Mouse (Mus musculus): Measurements from ENCODE around the gene Coil. TPM values are rescaled to one million over a fixed set of nuclear protein-coding genes. Genes with fewer than 3 reads are reported as not detected.

Coil gene
- 10 to 100 TPM; 21.0 to 21.3 TPM for total RNA-seq (2021)

DNA sequence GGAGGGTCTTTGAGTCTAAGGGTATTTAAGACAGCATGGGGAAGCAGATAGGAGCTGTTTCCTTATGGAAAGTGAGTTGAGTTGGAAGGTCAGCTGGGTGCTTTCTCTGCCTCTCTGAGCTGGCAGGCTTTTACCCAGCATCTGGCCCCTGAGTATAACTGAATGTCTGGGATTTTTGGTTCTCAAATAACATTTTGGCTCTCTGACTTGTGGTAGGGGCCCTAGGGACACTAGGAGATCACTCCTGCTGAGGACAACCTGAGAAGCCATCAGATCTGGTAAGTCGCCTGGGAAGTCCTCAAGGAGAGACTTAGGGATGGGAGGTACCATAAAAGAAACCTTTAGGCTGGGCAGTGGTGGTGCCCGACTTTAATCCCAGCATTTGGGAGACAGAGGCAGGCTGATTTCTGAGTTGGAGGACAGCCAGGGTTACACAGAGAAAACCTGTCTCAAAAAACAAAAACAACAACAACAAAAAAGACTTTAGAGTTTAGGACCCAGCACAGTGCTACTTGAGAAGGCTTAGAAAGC is at the start of gene Coil:
Coil (plus strand) TSS at position 51 of the 531 bp plus-strand sequence.
- DNase-seq (ENCODE audit: extremely low spot score in 1 of 2, low spot score in 2 of 2), result no peak
- intact Hi-C loops (cut with DNase I), result no loop called here

GRCm38 (mm10) chr11:88926566-88926965 is 43.5 kb upstream of the Coil start:
- intact Hi-C loops (cut with DNase I), result no loop called here
- no peak for DNase-seq (ENCODE audit: extremely low spot score in 1 of 2, low spot score in 2 of 2)

DNA sequence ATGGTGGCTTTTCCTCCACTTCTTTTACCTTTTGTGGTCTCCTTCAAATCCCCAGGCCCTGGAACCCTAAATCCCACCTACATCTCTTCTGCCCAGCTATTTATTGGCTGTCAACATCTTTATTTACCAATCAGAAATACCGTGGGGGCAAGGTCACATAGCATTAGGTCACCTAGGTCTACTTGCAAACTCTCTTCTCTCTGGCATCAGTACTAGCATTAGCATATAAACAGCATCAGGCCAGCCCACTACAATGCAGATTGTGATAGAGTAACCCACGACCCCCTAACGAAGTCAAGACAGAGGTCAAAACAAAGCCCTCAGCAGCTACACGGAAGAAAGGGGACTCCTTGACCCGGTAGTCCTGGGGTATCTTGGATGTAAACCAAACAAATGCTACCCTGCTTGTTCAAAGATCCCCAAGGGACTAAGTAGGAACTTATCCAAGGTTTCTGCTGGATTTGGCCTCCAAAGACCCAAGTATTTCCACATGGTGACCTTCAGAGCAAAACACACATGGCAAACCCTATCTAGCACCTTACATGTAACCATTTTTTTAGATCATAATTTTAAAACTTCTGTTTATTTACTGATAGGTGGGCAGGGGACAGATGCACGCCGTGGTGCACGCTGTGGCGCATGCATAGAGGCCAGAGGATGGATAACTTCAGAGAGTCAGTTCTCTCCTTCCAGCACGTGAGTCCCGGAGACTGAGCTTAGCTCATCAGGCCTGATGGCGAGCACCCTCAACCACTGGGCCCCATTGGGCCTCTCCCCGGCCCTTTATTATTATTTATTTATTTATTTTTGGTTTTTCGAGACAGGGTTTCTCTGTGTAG is 38.1 kb upstream of the Coil start:
- intact Hi-C loops (cut with DNase I), result no loop called here
- no peak for DNase-seq (ENCODE audit: extremely low spot score in 1 of 2, low spot score in 2 of 2)

- no peak for DNase-seq (ENCODE audit: extremely low spot score in 1 of 2, low spot score in 2 of 2)
- intact Hi-C loops (cut with DNase I), result no loop called here
Observed at GRCm38 (mm10) chr11:88933030-88933429, 37.0 kb upstream of the Coil start.

- intact Hi-C loops (cut with DNase I), result no loop called here
- no peak for DNase-seq (ENCODE audit: extremely low spot score in 1 of 2, low spot score in 2 of 2)
Observed at GRCm38 (mm10) chr11:88934089-88935000, 35.7 kb upstream of the Coil start.

DNA sequence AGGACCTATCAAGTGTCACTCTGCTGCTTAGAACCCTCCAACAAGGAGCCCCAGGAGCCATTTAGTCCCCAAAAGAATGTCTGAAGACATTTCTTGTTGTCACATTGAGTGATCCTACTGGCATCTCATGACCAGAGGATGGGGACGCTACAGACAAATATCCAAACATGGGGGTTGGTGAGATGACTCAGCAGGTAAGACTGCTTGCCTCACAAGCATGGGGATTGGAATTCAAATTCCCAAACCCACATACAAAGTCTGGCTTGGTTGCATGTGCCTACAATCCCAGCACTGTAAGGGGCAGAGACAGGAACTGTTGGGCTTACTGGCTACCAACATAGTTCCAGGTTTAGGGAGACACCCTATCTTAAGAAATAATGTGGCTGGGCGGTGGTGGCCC is 32.2 kb upstream of the Coil start:
- intact Hi-C loops (cut with DNase I), result no loop called here
- no peak for DNase-seq (ENCODE audit: extremely low spot score in 1 of 2, low spot score in 2 of 2)

DNA sequence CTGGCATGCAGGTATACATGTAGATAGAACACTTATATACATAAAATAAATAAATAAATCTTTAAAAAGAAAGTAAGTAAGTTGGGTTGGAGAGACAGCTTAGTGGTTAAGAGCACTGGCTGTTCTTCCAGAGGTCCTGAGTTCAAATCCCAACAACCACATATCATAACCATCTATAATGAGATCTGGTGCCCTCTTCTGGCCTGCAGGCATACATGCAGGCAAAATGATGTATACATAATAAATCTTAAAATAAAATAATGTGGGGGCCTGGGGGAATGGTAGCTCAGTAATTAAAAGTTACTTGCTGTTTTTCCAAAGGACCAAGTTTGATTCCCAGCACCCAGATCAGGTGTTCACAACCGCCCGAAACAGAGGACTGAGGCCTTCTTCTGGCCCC is 31.3 kb upstream of the Coil start:
- intact Hi-C loops (cut with DNase I), result no loop called here

DNA sequence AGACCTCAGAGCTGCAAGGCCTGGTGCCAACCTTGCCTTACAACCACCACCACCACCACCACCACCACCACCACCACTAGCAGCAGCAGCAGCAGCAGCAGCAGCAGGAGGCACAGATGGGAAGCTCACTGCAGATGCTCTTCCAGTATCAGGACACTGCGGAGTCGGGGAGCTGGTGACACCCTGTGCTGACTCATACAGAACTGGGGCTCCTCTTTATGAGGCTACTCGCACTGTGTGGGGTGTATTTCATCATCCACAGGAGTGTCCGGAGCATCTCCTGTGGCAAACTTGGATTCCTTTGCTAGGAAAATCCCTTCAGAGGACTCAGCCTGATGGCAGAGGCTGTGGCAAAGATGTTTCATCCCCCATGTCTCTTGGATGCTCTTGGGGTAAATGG is 30.4 kb upstream of the Coil start:
- intact Hi-C loops (cut with DNase I), result no loop called here

More for the DNA sequence above, 31.3 kb upstream of the Coil start:
- no peak for DNase-seq (ENCODE audit: extremely low spot score in 1 of 2, low spot score in 2 of 2)

DNA sequence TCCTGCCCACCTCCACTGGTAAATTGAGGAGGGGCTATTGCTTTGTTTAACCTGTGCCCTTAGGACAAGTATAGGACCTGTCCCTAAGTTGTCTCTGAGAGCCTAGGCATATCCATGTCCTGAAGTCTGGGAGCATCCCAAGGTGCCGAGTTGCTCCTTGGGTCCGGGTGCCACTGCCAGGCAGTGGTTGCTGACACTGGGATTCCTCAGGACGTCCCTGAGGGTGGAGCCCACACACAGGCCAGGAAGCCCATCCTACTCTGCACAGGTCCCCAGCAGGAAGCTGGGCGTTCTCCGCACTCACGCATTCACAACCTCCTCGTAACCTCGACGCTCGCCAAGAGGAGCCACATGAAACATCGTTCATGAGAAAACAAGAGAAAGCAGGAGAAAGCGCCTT is 28.6 kb upstream of the Coil start:
- intact Hi-C loops (cut with DNase I), result no loop called here

More for the DNA sequence above, 30.4 kb upstream of the Coil start:
- DNase-seq (ENCODE audit: extremely low spot score in 1 of 2, low spot score in 2 of 2), result no peak

GRCm38 (mm10) chr11:88945971-88946585 is 24.0 kb upstream of the Coil start:
- DNase-seq (ENCODE audit: extremely low spot score in 1 of 2, low spot score in 2 of 2), result no peak
- intact Hi-C loops (cut with DNase I), result no loop called here

More for the DNA sequence above, 28.6 kb upstream of the Coil start:
- DNase-seq (ENCODE audit: extremely low spot score in 1 of 2, low spot score in 2 of 2), result no peak

- DNase-seq (ENCODE audit: extremely low spot score in 1 of 2, low spot score in 2 of 2), result no peak
- intact Hi-C loops (cut with DNase I), result no loop called here
Observed at GRCm38 (mm10) chr11:88948896-88949295, 21.2 kb upstream of the Coil start.

DNA sequence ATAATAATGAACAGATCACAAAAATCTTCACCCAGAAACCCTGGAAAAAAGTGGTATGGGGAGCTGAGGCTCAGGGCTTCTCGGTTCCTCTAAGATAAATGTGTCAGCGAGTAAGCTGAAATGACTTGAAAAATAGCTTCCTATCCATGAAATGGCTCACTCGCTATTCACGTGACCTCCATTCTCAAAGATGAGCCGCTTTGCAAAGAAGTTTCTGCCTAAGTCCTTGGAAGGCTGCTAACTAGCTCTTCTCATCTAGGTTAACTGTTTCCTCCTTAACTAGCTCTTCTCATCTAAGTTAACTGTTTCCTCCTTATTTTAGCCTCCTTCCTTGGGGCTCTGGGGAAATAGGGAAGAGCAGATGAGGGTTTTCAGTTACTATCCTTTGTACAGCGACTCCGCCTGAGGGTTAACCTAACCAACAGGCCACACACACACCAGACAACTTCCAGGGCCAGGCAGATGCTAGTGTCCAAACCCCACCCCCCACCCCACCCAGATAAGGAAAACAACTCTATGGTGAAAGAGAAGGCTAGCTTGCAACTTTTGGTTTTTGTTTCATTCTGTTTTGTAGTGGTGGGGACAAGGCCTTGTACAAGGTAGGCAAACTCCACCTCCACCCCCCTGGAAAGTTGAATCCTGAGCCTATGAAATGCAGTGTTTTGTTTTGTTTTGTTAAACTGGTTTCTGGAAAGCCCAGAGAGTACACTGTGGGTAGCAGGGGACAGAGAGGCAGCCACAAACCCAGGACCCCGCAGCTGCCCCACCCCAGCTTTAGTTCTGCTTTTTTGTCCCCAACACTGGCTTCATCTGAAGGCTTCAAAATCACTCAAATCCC is 20.0 kb upstream of the Coil start:
- intact Hi-C loops (cut with DNase I), result loop anchor here (5.0 kb wide), 1 partner anchor 88 kb away; the partner anchor contains the start of gene Akap1
- DNase-seq (ENCODE audit: extremely low spot score in 1 of 2, low spot score in 2 of 2), result no peak

DNA sequence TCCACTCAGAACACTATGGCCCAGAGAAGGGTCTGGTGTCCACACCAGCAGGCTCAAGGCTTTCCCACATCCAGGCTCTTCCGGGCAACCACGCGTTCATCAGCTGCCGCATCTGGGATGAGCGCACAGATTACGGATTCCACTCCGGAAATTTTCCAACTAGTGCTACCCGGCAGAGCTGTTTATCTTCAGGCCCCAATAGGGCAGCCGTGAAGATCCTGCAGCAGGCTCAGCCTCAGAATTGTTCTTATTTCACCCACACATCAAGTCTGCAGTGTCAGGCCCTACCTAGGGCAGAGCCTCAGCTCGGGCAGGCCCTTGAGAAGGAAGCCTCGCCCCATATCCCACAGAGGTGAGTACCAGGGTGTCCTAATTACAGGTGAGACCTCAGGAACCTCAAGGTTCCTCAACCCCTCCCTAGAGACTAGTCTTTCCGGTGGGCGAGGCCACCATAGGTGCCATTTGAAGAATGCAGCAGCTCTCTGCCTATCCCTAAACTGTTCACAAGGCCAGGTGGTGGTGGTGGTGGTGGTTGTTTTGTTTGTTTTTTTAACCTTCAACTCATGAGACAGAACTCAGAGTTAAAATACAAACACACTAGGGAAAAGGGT is 19.3 kb upstream of the Coil start:
- intact Hi-C loops (cut with DNase I), result loop anchor here (5.0 kb wide), 1 partner anchor 88 kb away; the partner anchor contains the start of gene Akap1
- no peak for DNase-seq (ENCODE audit: extremely low spot score in 1 of 2, low spot score in 2 of 2)

DNA sequence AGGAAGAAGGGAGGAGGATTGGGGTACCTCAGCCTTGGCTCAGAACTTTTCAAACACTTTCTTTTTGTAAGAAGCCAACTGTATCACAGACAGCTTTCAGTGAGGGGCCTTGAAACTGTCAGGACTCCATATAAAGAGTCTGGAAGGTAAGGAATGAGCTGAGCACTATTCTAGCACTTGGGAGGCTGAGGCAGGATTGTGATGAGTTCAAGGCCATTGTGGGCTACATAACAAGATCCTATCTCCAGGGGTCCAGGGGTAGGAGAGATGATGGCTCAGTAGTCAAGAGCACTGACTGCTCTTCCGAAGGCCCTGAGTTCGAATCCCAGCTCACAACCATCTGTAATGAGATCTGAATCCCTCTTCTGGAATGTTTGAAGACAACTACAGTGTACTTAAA is 18.5 kb upstream of the Coil start:
- no peak for DNase-seq (ENCODE audit: extremely low spot score in 1 of 2, low spot score in 2 of 2)
- intact Hi-C loops (cut with DNase I), result loop anchor here (5.0 kb wide), 1 partner anchor 89 kb away; the partner anchor contains the start of gene Akap1

- no peak for DNase-seq (ENCODE audit: extremely low spot score in 1 of 2, low spot score in 2 of 2)
- intact Hi-C loops (cut with DNase I), result loop anchor here (5.0 kb wide), 1 partner anchor 90 kb away; the partner anchor contains the start of gene Akap1
Observed at GRCm38 (mm10) chr11:88952117-88952516, 17.9 kb upstream of the Coil start.

DNA sequence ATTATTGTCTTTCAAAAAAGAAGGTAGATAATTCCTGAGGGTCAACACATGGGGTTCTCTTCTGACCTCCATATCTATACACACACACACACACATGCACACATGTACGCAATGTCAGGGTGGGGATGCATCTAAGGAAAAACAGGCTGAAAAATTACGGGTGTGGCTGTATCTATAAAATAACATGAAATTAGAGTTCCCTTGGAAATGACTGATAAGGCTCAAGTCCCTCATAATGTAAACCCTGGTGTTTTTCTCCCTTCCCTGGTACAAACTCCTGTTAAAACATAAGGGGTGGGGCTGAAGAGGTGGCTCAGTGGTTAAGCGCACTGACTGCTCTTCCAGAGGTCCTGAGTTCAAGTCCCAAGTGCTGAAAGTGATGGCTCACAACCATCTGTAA is 16.5 kb upstream of the Coil start:
- no peak for DNase-seq (ENCODE audit: extremely low spot score in 1 of 2, low spot score in 2 of 2)
- intact Hi-C loops (cut with DNase I), result loop anchor here (5.0 kb wide), 1 partner anchor 91 kb away; the partner anchor contains the start of gene Akap1

DNA sequence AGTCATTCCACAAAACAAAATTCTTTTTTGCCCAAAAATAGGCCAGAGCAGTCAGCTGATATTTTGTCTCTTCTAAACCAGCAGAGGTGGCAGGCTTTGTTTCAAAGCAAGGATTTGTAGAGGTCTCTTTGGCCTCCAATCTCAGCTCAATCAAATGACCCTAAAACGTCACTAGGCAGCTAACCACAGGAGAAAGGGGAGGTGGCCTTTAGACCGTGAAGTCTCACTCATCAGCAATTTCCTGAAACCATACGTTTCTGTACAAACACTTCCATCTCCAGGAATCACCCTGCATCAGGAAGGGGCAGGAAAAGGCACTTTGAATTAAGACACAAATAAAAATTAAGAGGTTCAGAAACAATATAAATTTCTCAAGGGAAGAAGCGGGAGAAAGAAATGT is 15.2 kb upstream of the Coil start:
- intact Hi-C loops (cut with DNase I), result loop anchor here (5.0 kb wide), 1 partner anchor 93 kb away; the partner anchor contains the start of gene Akap1
- no peak for DNase-seq (ENCODE audit: extremely low spot score in 1 of 2, low spot score in 2 of 2)
